8 mouse cellular contexts compared by ENCODE assay signal in genomic region chr14:7174483-7174971, GRCm38 (mm10). TPM values are rescaled to one million over a fixed set of nuclear protein-coding genes. Genes with fewer than 3 reads are reported as not detected.
A peak's percentile ranks its signal among the peaks of the same experiment; 100 is the strongest.
DNase-seq lines count a peak whose midpoint lies in the region; ATAC-seq and TF ChIP-seq lines count a peak whose summit lies in the region.
"Not testable (repeated sequence)": the region's sequence is repeated elsewhere in the genome, so short reads cannot be mapped to it uniquely, and the experiment has no call there.
"Had no signal": no experiment of that assay in that cellular context is flagged by ENCODE, and none has a peak within 500 bp of the region (broad histone marks: within the 10 kb centered on the region; RNA-seq: fewer than 3 reads in every experiment).

Gene Gm3512 (minus strand): TSS chr14:7174533.

- not testable (repeated sequence) for H3K9me3 ChIP-seq in forebrain, embryonic 11.5 days (ENCODE audit: control insufficient read depth, low read length); hindbrain, postnatal 0 days (ENCODE audit: low read length); neural tube, embryonic 13.5 days

- not testable (repeated sequence) for TF ChIP-seq CTCF in hindbrain, postnatal 0 days (IDR thresholded peaks at IDR 0.05; ENCODE audit: low read depth)

- H3K4me2 ChIP-seq in forebrain, embryonic 11.5 days (ENCODE audit: low read depth, low read length, severe bottlenecking); hindbrain, postnatal 0 days (ENCODE audit: low read depth, low read length); neural tube, embryonic 13.5 days: not testable (repeated sequence)

- ATAC-seq in forebrain, embryonic 11.5 days (replicated peaks; ENCODE audit: low FRiP score): 0 out of 2 replicates have a peak, but pooled peaks have one; percentile 61
- ATAC-seq in hindbrain, postnatal 0 days: 0 out of 2 replicates have a peak, but pooled peaks have one; percentile 55
- ATAC-seq in neural tube, embryonic 13.5 days (ENCODE audit: low read depth): peak; percentile 75; the same call in 1 of the 2 replicates

- not testable (repeated sequence) for H3K27ac ChIP-seq in forebrain, embryonic 11.5 days (ENCODE audit: low read depth, low read length); hindbrain, postnatal 0 days; neural tube, embryonic 13.5 days (replicated peaks)

- H3K4me3 ChIP-seq in forebrain, embryonic 11.5 days (ENCODE audit: low read depth, low read length); hindbrain, postnatal 0 days (ENCODE audit: low read length); neural tube, embryonic 13.5 days: not testable (repeated sequence)

- H3K9ac ChIP-seq in forebrain, embryonic 11.5 days (ENCODE audit: low read length); hindbrain, postnatal 0 days (replicated peaks; ENCODE audit: low read length); neural tube, embryonic 13.5 days: not testable (repeated sequence)

- peak; percentile 5 for DNase-seq in adrenal gland, adult 2 months
- DNase-seq in forebrain, embryonic 11.5 days (ENCODE audit: low spot score); hindbrain, postnatal 0 days (ENCODE audit: low spot score): not testable (repeated sequence)
- DNase-seq in heart, adult 18-20 months: peak; percentile 0
- peak; percentile 1 to 5 for DNase-seq in layer of hippocampus, postnatal 25 days (ENCODE audit: extremely low spot score in 1 of 2, low spot score in 1 of 2)
- DNase-seq in spleen, adult 18-20 months: peak; percentile 0 to 1

- not testable (repeated sequence) for H3K4me1 ChIP-seq in forebrain, embryonic 11.5 days (replicated peaks; ENCODE audit: control insufficient read depth, insufficient read depth, low read length); hindbrain, postnatal 0 days (ENCODE audit: insufficient read depth, low read length); neural tube, embryonic 13.5 days (replicated peaks)

- WGBS in forebrain, embryonic 11.5 days: no CpG with 5 or more reads among the region's 37 CpGs
- WGBS in hindbrain, postnatal 0 days: no CpG with 5 or more reads among the region's 37 CpGs
- no CpG with 5 or more reads among the region's 37 CpGs for WGBS in neural tube, embryonic 13.5 days

- H3K36me3 ChIP-seq in forebrain, embryonic 11.5 days (ENCODE audit: control insufficient read depth, insufficient read depth, low read length); hindbrain, postnatal 0 days (ENCODE audit: insufficient read depth, low read length); neural tube, embryonic 13.5 days: not testable (repeated sequence)

- not testable (repeated sequence) for H3K27me3 ChIP-seq in forebrain, embryonic 11.5 days (ENCODE audit: control insufficient read depth, insufficient read depth, low read length); hindbrain, postnatal 0 days (ENCODE audit: insufficient read depth, low read length); neural tube, embryonic 13.5 days

RNA-seq across cellular contexts. Expression of gene Gm3512, which starts in this region (rescaled TPM):
- under 1 TPM; 0.20 to 0.69 TPM for total RNA-seq in adrenal gland, adult 2 months (2021)
- not detected in 2 replicates for polyA plus RNA-seq in adrenal gland, adult 2 months (2012; rRNA removed)
- polyA plus RNA-seq in forebrain, embryonic 11.5 days (2014; fragmentation: Nextera tagmentation; extraction: Ambion mirVana): 4.1 and 4.4 TPM in 2 replicates
- total RNA-seq in heart, adult 18-20 months (2021): under 1 TPM in 1 of 2 experiments, not detected in 1; 0.30 TPM
- 4.6 and 5.0 TPM in 2 replicates for total RNA-seq in hindbrain, postnatal 0 days (2014; rRNA removed)
- polyA plus RNA-seq in hindbrain, postnatal 0 days (2015; fragmentation: Nextera tagmentation; extraction: Ambion mirVana): 7.8 and 9.2 TPM in 2 replicates
- 1 to 10 TPM; 1.3 to 1.6 TPM for total RNA-seq in layer of hippocampus, postnatal 25 days (2021)
- polyA plus RNA-seq in neural tube, embryonic 13.5 days (2015; fragmentation: Nextera tagmentation; extraction: Ambion mirVana): 8.8 and 9.6 TPM in 2 replicates
- polyA plus RNA-seq: small intestine, adult 2 months had no signal

Comparison
In these comparisons a context has a peak if more than half of its experiments do, and no peak if none do; other contexts are left out.
1. Peak in DNase-seq in adrenal gland, adult 2 months; RNA of the gene not detected or under 1 TPM.
2. Peak in DNase-seq in heart, adult 18-20 months; RNA of the gene not detected or under 1 TPM.